Mouse (Mus musculus) G1E (cell line): ENCODE data around the gene Erbb2. TPM values are rescaled to one million over a fixed set of nuclear protein-coding genes. Genes with fewer than 3 reads are reported as not detected.

ENCODE experiments used
- ATAC-seq: 2 replicates; pipeline ENCODE4 v1.8.0; 2016; ENCODE audit warnings: mild to moderate bottlenecking; ENCODE audit not compliant: insufficient number of reproducible peaks, poor library complexity, low FRiP score, severe bottlenecking; ENCODE audit errors: extremely low read depth
- DNase-seq: peaks from one replicate; pipeline ENCODE4 v3.0.0; 2012; ENCODE audit warnings: low spot score
- H3K27me3 ChIP-seq: 2 replicates; pipeline ENCODE4 v1.6.1; 2012; ENCODE audit warnings: mild to moderate bottlenecking, low read length, inconsistent platforms; ENCODE audit not compliant: insufficient read depth
- H3K36me3 ChIP-seq: replicated peaks from 2 replicates; pipeline ENCODE3; 2012; ENCODE audit warnings: mild to moderate bottlenecking, inconsistent platforms
- H3K4me1 ChIP-seq: 2 replicates; pipeline ENCODE4 v1.6.1; 2012; ENCODE audit warnings: low read depth, low read length, inconsistent platforms, mixed read lengths; ENCODE audit not compliant: insufficient read depth
- H3K4me3 ChIP-seq: 2 replicates; pipeline ENCODE4 v1.5.1; 2012; ENCODE audit warnings: low read depth, mild to moderate bottlenecking, inconsistent platforms, low read length, moderate library complexity, mixed read lengths
- H3K9me3 ChIP-seq: replicated peaks from 2 replicates; pipeline ENCODE4 v1.6.1; 2012; ENCODE audit warnings: inconsistent platforms
- CTCF ChIP-seq: IDR thresholded peaks from 2 replicates; pipeline ENCODE4 v1.5.1; 2012; ENCODE audit warnings: low read depth, low read length, inconsistent platforms, mixed read lengths
- GATA1 ChIP-seq: IDR thresholded peaks from 2 replicates; pipeline ENCODE4 v1.6.1; 2012; ENCODE audit warnings: borderline replicate concordance, low read length, inconsistent platforms, mixed read lengths
- GATA2 ChIP-seq: IDR thresholded peaks from 2 replicates; pipeline ENCODE4 v1.6.1; 2012; ENCODE audit warnings: low read depth, low read length, inconsistent platforms, borderline replicate concordance
- POLR2AphosphoS5 ChIP-seq: IDR thresholded peaks from 2 replicates; pipeline ENCODE4 v1.6.1; 2012; ENCODE audit warnings: low read depth, low read length, inconsistent platforms; ENCODE audit not compliant: insufficient replicate concordance
- TAL1 ChIP-seq: conservative IDR thresholded peaks from 2 replicates; pipeline ENCODE4 v1.6.1; 2012; ENCODE audit warnings: low read depth, low read length, inconsistent platforms, mixed read lengths
- polyA plus RNA-seq: library from polyadenylated mRNA; stranded (reverse); fragments of >175 nt; gene quantifications from 2 replicates; pipeline ENCODE4 v1.2.3, GENCODE M21; 2012
- total RNA-seq, 2 experiments: library from RNA; stranded (forward) in 1 of 2; stranded (reverse) in 1 of 2; fragments of 200-1000 nt in 1 of 2; fragments of >200 nt in 1 of 2; fragmentation: Nextera tagmentation in 1 of 2; gene quantifications; 2 replicates each; pipeline ENCODE4 v1.2.3; 2014 to 2017

Erbb2 gene
- total and polyA plus RNA-seq, 3 experiments, result 0.05 TPM; not detected in 2

GRCm38 (mm10) chr11:98390141-98390540 is 22.1 kb upstream of the Erbb2 start:
- DNase-seq, result no peak

DNA sequence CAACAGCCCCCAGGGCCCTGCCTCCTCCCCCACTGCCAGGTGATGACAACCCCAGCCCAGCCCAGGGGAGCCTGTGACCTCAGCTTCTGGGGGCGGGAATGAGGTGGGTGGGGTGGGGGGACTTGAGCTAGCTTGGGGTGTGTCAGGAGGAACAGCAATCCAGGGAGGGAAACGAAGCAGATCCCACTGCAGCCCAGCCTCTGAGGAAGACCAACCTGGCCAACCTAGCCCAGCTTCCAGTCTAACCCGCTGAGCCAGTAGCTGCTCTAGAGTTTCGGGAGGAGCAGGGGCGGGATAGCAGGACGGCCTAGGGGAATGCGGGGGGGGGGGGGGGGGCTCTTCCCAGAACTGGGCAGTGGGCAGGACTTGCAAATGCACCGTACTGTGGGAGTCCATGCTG is 20.2 kb upstream of the Erbb2 start:
- Histone ChIP-seq H3K9me3 (no peaks in the 10 kb centered on the region), H3K4me1 (peaks cover 54% of the 10 kb centered on the region), H3K4me3 (no peak overlapping the region; the same call in 1 of the 2 replicates), H3K36me3 (peaks cover 16% of the 10 kb centered on the region), H3K27me3 (peaks cover 22% of the 10 kb centered on the region)
- no peak for DNase-seq
- TF ChIP-seq TAL1, result no peak
- TF ChIP-seq GATA2, result no peak
- TF ChIP-seq GATA1, result no peak
- ATAC-seq, result no peak

More at GRCm38 (mm10) chr11:98390141-98390540, 22.1 kb upstream of the Erbb2 start:
- Histone ChIP-seq H3K36me3 (peaks cover 2% of the 10 kb centered on the region), H3K27me3 (peaks cover 39% of the 10 kb centered on the region), H3K4me3 (no peak overlapping the region), H3K4me1 (peaks cover 56% of the 10 kb centered on the region), H3K9me3 (no peaks in the 10 kb centered on the region)
- TF ChIP-seq GATA1 (no peak), CTCF (no peak), TAL1 (no peak), POLR2AphosphoS5 (no peak), GATA2 (no peak)
- no peak for ATAC-seq

GRCm38 (mm10) chr11:98392645-98393044 is 19.6 kb upstream of the Erbb2 start:
- Histone ChIP-seq H3K4me3 (peak overlapping the region; percentile 49; the same call in 1 of the 2 replicates), H3K27me3 (peaks cover 16% of the 10 kb centered on the region), H3K36me3 (peaks cover 22% of the 10 kb centered on the region), H3K9me3 (no peaks in the 10 kb centered on the region), H3K4me1 (peaks cover 54% of the 10 kb centered on the region)
- DNase-seq (no peak), ATAC-seq (no peak)
- TF ChIP-seq POLR2AphosphoS5, result no peak
- TF ChIP-seq TAL1, result no peak
- no peak for TF ChIP-seq CTCF
- no peak for TF ChIP-seq GATA1
- no peak for TF ChIP-seq GATA2

DNA sequence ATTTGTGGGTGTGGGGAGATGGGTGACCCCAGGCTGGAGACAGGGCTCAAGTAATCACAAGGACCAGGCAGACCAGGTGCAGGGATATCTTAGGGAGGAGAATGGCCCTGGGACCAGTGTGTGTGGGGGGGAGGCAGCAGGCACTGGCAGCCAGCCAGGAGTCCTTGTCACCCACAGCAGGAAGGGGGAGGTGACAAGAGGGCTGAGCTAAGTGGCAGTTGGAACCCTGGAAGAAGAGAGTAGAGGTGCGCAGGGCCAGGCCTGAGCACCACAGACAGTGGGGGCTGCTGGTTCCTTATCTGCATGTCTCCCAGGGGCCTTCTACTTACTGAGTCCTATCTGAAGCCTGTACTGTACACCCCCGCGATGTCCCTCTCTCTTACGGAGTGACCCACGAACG is 19.0 kb upstream of the Erbb2 start:
- TF ChIP-seq TAL1, result no peak
- no peak for TF ChIP-seq GATA2
- no peak for TF ChIP-seq GATA1
- no peak for TF ChIP-seq POLR2AphosphoS5
- no peak for TF ChIP-seq CTCF

GRCm38 (mm10) chr11:98394301-98394700 is 18.0 kb upstream of the Erbb2 start:
- TF ChIP-seq GATA1, result no peak
- no peak for TF ChIP-seq POLR2AphosphoS5
- TF ChIP-seq CTCF, result no peak
- TF ChIP-seq GATA2, result no peak
- no peak for TF ChIP-seq TAL1
- no peak for DNase-seq
- H3K4me1 ChIP-seq, result peaks cover 53% of the 10 kb centered on the region

More for the DNA sequence above, 19.0 kb upstream of the Erbb2 start:
- peaks cover 53% of the 10 kb centered on the region for H3K4me1 ChIP-seq
- H3K36me3 ChIP-seq, result peaks cover 28% of the 10 kb centered on the region
- peak overlapping the region; percentile 47; the same call in 1 of the 2 replicates for H3K4me3 ChIP-seq
- no peaks in the 10 kb centered on the region for H3K9me3 ChIP-seq
- peaks cover 10% of the 10 kb centered on the region; the same call in 1 of the 2 replicates for H3K27me3 ChIP-seq
- peak; percentile 79 for DNase-seq
- ATAC-seq, result peak; percentile 61

DNA sequence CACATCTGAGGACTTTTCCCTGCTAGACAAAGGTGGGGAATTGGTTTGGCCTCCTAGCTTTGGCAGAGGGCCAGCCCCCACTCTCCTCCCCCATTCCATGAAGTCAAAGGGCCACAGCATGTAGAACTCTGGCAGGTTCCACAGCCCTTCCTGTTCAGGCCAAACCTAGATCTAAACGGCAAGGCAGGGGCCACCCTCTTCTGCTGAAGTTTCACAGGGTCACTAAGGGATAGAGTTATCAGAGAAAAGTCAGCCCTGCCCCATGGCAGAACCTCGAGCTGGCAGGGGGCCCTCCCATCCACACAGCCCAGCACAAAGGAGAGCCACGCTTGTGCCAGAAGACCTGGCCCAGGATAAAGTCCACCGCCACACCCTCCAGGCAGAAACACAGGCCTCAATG is 17.2 kb upstream of the Erbb2 start:
- Histone ChIP-seq H3K4me3 (no peak overlapping the region), H3K4me1 (peaks cover 60% of the 10 kb centered on the region), H3K36me3 (peaks cover 34% of the 10 kb centered on the region), H3K9me3 (no peaks in the 10 kb centered on the region), H3K27me3 (peaks cover 9% of the 10 kb centered on the region; the same call in 1 of the 2 replicates)
- no peak for TF ChIP-seq TAL1
- ATAC-seq, result no peak
- DNase-seq, result no peak

More at GRCm38 (mm10) chr11:98394301-98394700, 18.0 kb upstream of the Erbb2 start:
- H3K36me3 ChIP-seq, result peaks cover 34% of the 10 kb centered on the region
- H3K4me3 ChIP-seq, result no peak overlapping the region
- no peaks in the 10 kb centered on the region for H3K9me3 ChIP-seq
- no peak for ATAC-seq
- peaks cover 9% of the 10 kb centered on the region; the same call in 1 of the 2 replicates for H3K27me3 ChIP-seq
